Mouse (Mus musculus): ENCODE measurements around the gene Fam13c. TPM values are rescaled to one million over a fixed set of nuclear protein-coding genes. Genes with fewer than 3 reads are reported as not detected.

Gene Fam13c
- polyA plus RNA-seq, 1 experiment = 0.69 TPM

DNA sequence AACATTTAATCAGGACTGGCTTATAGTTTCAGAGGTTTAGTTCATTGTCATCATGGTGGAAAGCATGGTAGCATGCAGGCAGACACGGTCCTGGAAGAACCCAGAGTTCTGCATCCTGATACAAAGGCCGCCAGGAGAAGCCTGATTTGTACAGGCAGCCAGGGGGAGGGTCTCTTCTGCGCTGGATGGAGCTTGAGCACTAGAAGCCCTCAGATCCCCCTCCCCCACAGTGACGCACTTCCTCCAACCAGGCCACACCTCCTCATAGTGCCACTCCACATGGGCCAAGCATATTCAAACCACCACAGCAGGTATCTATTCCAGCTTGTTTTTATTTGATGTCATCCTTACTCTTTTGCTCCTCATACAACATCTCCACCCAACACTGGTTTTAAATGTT lies 3.6 kb upstream of the Fam13c start:
- no peaks in the 10 kb centered on the region for H3K27me3 ChIP-seq (ENCODE audit: control insufficient read depth, insufficient read depth, low read length)
- TF ChIP-seq POLR2A (IDR thresholded peaks at IDR 0.05; ENCODE audit: control insufficient read depth, extremely low read depth, insufficient read depth, low read length, poor library complexity) = no peak
- no peak for TF ChIP-seq CTCF (IDR thresholded peaks at IDR 0.05; ENCODE audit: borderline replicate concordance, control insufficient read depth, extremely low read depth, insufficient read depth, low read length, poor library complexity)
- DNase-seq = no peak
- WGBS = 95% methylated on average over 4 of the region's 4 CpGs
- no peak overlapping the region for H3K27ac ChIP-seq (ENCODE audit: control insufficient read depth, insufficient read depth, low read length)
- H3K4me3 ChIP-seq (ENCODE audit: control insufficient read depth, insufficient read depth, low read length) = no peak overlapping the region
- H3K36me3 ChIP-seq (ENCODE audit: control insufficient read depth, insufficient read depth, low read length) = no peaks in the 10 kb centered on the region
- no peaks in the 10 kb centered on the region for H3K4me1 ChIP-seq (replicated peaks; ENCODE audit: control insufficient read depth, insufficient read depth, low read length)

DNA sequence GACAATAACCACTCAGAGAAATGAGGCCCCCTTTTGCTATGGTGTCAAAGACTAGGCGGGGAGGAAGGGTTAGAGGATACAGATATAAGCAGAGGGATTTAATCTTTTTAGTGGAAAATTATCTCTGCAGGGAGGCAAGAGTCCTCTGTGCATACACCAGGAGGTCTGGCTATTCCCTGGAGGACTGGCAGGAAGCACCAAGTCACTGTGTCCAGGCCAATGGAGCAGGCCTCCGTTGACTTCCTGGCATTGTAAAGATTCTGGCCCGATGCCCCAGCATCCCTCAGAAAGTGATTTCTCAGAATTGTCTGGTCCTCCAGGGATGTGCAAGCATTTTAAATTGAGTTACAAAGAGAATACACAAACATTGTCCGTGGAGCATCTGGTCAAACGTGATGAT lies 3.0 kb upstream of the Fam13c start:
- Histone ChIP-seq H3K4me1 (replicated peaks; ENCODE audit: control insufficient read depth, insufficient read depth, low read length) (no peaks in the 10 kb centered on the region), H3K27me3 (ENCODE audit: control insufficient read depth, insufficient read depth, low read length) (no peaks in the 10 kb centered on the region), H3K27ac (ENCODE audit: control insufficient read depth, insufficient read depth, low read length) (no peak overlapping the region), H3K36me3 (ENCODE audit: control insufficient read depth, insufficient read depth, low read length) (no peaks in the 10 kb centered on the region), H3K4me3 (ENCODE audit: control insufficient read depth, insufficient read depth, low read length) (no peak overlapping the region)
- TF ChIP-seq CTCF (IDR thresholded peaks at IDR 0.05; ENCODE audit: borderline replicate concordance, control insufficient read depth, extremely low read depth, insufficient read depth, low read length, poor library complexity) = no peak
- TF ChIP-seq POLR2A (IDR thresholded peaks at IDR 0.05; ENCODE audit: control insufficient read depth, extremely low read depth, insufficient read depth, low read length, poor library complexity) = no peak
- 61% methylated on average over 5 of the region's 5 CpGs for WGBS
- no peak for DNase-seq

DNA sequence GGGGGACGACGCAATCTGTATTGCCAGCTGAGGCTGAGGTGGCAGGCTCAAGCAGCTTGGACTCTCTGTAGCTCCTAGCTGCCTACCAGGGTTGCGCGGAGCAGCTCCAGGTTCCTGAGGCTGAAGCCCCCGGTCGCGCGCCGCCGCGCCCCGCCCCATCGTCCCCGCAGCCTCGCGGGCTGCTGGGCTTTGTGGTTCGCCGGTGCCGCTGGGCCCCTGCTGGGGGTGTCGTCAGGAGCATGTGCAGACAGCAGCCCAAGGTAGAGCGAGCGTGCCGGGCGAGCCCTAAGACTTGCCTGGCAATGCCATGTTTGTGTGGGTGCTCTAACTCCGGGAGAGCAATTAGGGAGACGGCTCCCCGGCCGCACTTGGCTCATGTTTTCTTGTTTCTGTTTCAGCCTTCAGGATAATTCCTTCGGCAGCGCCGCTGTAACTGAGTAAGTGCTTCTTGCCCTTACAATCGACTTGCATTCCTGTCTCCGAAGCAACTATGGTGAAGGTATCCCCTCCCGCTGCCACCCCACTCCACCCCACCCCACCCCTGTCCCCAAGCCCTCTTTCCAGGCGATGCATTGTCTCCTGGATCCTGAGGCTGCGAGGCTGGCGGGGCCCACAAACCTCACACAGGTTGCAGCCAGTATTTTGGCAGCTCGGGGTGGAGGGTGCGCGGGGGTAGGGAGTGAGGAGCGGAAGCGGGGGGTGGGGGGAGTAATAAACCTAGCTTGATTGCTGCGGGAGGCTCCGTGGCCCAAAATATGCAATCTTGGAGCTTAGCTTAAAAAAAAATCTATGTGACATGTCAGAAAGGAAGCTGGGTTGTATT lies 569 bp downstream of the Fam13c start:
- 3% methylated on average over 44 of the region's 44 CpGs for WGBS
- H3K4me3 ChIP-seq (ENCODE audit: control insufficient read depth, insufficient read depth, low read length) = peak overlapping the region; percentile 16
- DNase-seq = no peak
- H3K27me3 ChIP-seq (ENCODE audit: control insufficient read depth, insufficient read depth, low read length) = no peaks in the 10 kb centered on the region
- no peaks in the 10 kb centered on the region for H3K36me3 ChIP-seq (ENCODE audit: control insufficient read depth, insufficient read depth, low read length)
- no peaks in the 10 kb centered on the region for H3K4me1 ChIP-seq (replicated peaks; ENCODE audit: control insufficient read depth, insufficient read depth, low read length)
- TF ChIP-seq POLR2A (IDR thresholded peaks at IDR 0.05; ENCODE audit: control insufficient read depth, extremely low read depth, insufficient read depth, low read length, poor library complexity) (no peak), CTCF (IDR thresholded peaks at IDR 0.05; ENCODE audit: borderline replicate concordance, control insufficient read depth, extremely low read depth, insufficient read depth, low read length, poor library complexity) (no peak)
- H3K27ac ChIP-seq (ENCODE audit: control insufficient read depth, insufficient read depth, low read length) = no peak overlapping the region

DNA sequence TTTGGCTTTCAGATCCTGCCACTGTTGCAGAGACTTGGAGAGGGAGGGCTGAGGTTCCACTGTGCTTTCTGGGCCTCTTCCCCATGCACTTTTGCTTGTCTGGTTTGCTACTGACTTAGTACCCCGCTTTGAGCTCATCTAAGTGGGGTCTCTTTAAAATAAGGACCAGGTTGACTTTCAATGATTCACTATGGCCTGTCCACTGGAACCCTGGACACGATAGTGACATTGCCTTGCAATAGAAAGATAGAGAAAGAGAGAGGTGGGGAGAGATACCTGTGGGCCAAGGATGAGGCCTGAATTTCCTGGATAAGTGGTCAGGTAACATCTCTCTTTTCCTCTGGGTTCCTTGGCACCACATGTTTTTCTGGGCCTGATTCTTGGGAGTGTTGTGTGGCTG lies 1.9 kb downstream of the Fam13c start:
- 85% methylated on average over 2 of the region's 2 CpGs for WGBS
- no peak overlapping the region for H3K27ac ChIP-seq (ENCODE audit: control insufficient read depth, insufficient read depth, low read length)
- H3K36me3 ChIP-seq (ENCODE audit: control insufficient read depth, insufficient read depth, low read length) = no peaks in the 10 kb centered on the region
- TF ChIP-seq POLR2A (IDR thresholded peaks at IDR 0.05; ENCODE audit: control insufficient read depth, extremely low read depth, insufficient read depth, low read length, poor library complexity) (no peak), CTCF (IDR thresholded peaks at IDR 0.05; ENCODE audit: borderline replicate concordance, control insufficient read depth, extremely low read depth, insufficient read depth, low read length, poor library complexity) (no peak)
- no peak overlapping the region for H3K4me3 ChIP-seq (ENCODE audit: control insufficient read depth, insufficient read depth, low read length)
- DNase-seq = no peak
- no peaks in the 10 kb centered on the region for H3K4me1 ChIP-seq (replicated peaks; ENCODE audit: control insufficient read depth, insufficient read depth, low read length)
- H3K27me3 ChIP-seq (ENCODE audit: control insufficient read depth, insufficient read depth, low read length) = no peaks in the 10 kb centered on the region

DNA sequence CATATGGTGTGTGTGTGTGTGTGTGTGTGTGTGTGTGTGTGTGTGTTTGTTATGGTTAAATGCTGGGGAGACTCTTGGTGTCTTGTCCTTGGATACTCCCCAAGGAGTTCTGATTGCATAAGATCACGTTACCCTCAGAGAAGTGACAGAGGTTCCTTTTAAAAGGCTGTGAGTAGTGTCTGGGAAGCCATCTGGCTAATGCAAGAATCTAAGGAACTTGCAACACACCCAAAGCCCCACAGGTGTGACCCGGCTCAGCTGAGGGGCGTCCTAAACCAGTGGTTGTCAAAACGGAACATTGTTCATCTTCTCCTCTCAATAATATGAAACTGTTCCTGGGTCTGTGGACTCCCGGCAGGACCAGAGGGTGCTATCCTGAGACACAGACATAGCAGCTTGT lies 2.3 kb downstream of the Fam13c start:
- no peak overlapping the region for H3K4me3 ChIP-seq (ENCODE audit: control insufficient read depth, insufficient read depth, low read length)
- TF ChIP-seq POLR2A (IDR thresholded peaks at IDR 0.05; ENCODE audit: control insufficient read depth, extremely low read depth, insufficient read depth, low read length, poor library complexity) (no peak), CTCF (IDR thresholded peaks at IDR 0.05; ENCODE audit: borderline replicate concordance, control insufficient read depth, extremely low read depth, insufficient read depth, low read length, poor library complexity) (no peak)
- no peak for DNase-seq
- H3K36me3 ChIP-seq (ENCODE audit: control insufficient read depth, insufficient read depth, low read length) = no peaks in the 10 kb centered on the region
- no peak overlapping the region for H3K27ac ChIP-seq (ENCODE audit: control insufficient read depth, insufficient read depth, low read length)
- no peaks in the 10 kb centered on the region for H3K4me1 ChIP-seq (replicated peaks; ENCODE audit: control insufficient read depth, insufficient read depth, low read length)
- H3K27me3 ChIP-seq (ENCODE audit: control insufficient read depth, insufficient read depth, low read length) = no peaks in the 10 kb centered on the region
- WGBS = 93% methylated on average over 5 of the region's 5 CpGs

DNA sequence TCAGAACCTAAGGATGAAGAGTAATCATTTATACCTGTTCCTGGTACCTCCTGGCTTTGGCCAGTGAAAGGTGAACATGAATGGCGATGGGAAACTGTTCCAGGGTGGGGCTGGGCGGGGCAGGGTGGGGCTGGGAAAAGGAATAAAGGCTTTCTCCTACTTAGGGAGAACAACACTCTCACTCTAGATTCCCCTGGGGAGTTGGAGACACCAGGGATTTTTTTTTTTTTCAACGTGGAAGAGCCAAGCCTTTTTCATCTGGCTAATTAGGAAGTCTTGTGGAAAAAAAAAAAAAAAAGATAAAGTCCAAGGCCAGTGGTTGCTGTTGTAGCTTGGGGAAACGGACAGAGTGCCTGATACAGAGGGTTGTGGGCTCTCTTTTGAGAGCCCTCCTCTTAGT lies 7.5 kb downstream of the Fam13c start:
- Histone ChIP-seq H3K4me1 (replicated peaks; ENCODE audit: control insufficient read depth, insufficient read depth, low read length) (no peaks in the 10 kb centered on the region), H3K27ac (ENCODE audit: control insufficient read depth, insufficient read depth, low read length) (no peak overlapping the region), H3K36me3 (ENCODE audit: control insufficient read depth, insufficient read depth, low read length) (no peaks in the 10 kb centered on the region), H3K27me3 (ENCODE audit: control insufficient read depth, insufficient read depth, low read length) (no peaks in the 10 kb centered on the region), H3K4me3 (ENCODE audit: control insufficient read depth, insufficient read depth, low read length) (no peak overlapping the region)
- 78% methylated on average over 4 of the region's 4 CpGs for WGBS
- no peak for DNase-seq
- TF ChIP-seq CTCF (IDR thresholded peaks at IDR 0.05; ENCODE audit: borderline replicate concordance, control insufficient read depth, extremely low read depth, insufficient read depth, low read length, poor library complexity) (no peak), POLR2A (IDR thresholded peaks at IDR 0.05; ENCODE audit: control insufficient read depth, extremely low read depth, insufficient read depth, low read length, poor library complexity) (no peak)
